Mouse (Mus musculus) G1E (cell line): ENCODE measurements around the gene Mon1b.

Experiments used
- CTCF ChIP-seq: IDR thresholded peaks from 2 replicates; pipeline ENCODE4 v1.5.1; 2012; ENCODE audit warnings: low read depth, low read length, inconsistent platforms, mixed read lengths
- GATA1 ChIP-seq: IDR thresholded peaks from 2 replicates; pipeline ENCODE4 v1.6.1; 2012; ENCODE audit warnings: borderline replicate concordance, low read length, inconsistent platforms, mixed read lengths
- GATA2 ChIP-seq: IDR thresholded peaks from 2 replicates; pipeline ENCODE4 v1.6.1; 2012; ENCODE audit warnings: low read depth, low read length, inconsistent platforms, borderline replicate concordance
- POLR2AphosphoS5 ChIP-seq: IDR thresholded peaks from 2 replicates; pipeline ENCODE4 v1.6.1; 2012; ENCODE audit warnings: low read depth, low read length, inconsistent platforms; ENCODE audit not compliant: insufficient replicate concordance
- TAL1 ChIP-seq: conservative IDR thresholded peaks from 2 replicates; pipeline ENCODE4 v1.6.1; 2012; ENCODE audit warnings: low read depth, low read length, inconsistent platforms, mixed read lengths

DNA sequence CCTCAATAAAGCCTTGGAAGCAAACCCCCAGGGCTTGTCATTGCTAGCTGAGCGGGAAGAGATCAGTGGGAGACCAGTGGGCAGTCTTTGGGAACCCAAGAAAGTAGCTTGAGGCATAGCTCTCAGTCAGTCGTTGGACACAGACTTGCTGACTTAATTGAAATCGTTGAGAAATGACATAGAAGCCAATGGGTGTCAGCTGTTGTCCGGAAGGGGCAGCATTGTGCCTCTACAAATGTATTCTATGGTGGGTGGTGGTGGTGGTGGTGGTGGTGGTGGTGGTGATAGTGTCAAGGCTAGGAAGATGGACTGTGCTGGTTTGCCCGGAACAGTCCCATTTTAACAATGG is 867 bp downstream of the Mon1b start:
- TF ChIP-seq CTCF, result no peak
- TF ChIP-seq GATA1, result no peak
- no peak for TF ChIP-seq POLR2AphosphoS5
- TF ChIP-seq TAL1, result no peak
- no peak for TF ChIP-seq GATA2
